Mouse (Mus musculus): Measurements from ENCODE around the gene Syn3. TPM values are rescaled to one million over a fixed set of nuclear protein-coding genes. Genes with fewer than 3 reads are reported as not detected.
"Not testable (repeated sequence)": the region's sequence is repeated elsewhere in the genome, so short reads cannot be mapped to it uniquely, and the experiment has no call there.

Gene Syn3
- polyA plus RNA-seq, 1 experiment: 3.3 TPM

- no peak for DNase-seq
- no peak overlapping the region for H3K4me3 ChIP-seq (ENCODE audit: insufficient read depth, low read depth, low read length)
- no peak for TF ChIP-seq CTCF (conservative IDR thresholded peaks at IDR 0.05; ENCODE audit: insufficient read depth, insufficient read length, low read depth, low read length)
- H3K27me3 ChIP-seq (replicated peaks; ENCODE audit: control insufficient read depth, insufficient read depth, low read length): no peaks in the 10 kb centered on the region
- no peaks in the 10 kb centered on the region for H3K36me3 ChIP-seq (ENCODE audit: control insufficient read depth, insufficient read depth, low read length)
- no peak overlapping the region for H3K27ac ChIP-seq (ENCODE audit: insufficient read depth, low read depth, low read length)
- 88% methylated on average over 11 of the region's 11 CpGs for WGBS
- H3K4me1 ChIP-seq (ENCODE audit: control insufficient read depth, insufficient read depth, low read length): peaks cover 7% of the 10 kb centered on the region
These were observed 61.4 kb downstream of the Syn3 start for GRCm38 (mm10) chr10:86437294-86437693.

- not testable (repeated sequence) for H3K4me3 ChIP-seq (ENCODE audit: insufficient read depth, low read depth, low read length); H3K4me1 ChIP-seq (ENCODE audit: control insufficient read depth, insufficient read depth, low read length); DNase-seq; H3K27me3 ChIP-seq (replicated peaks; ENCODE audit: control insufficient read depth, insufficient read depth, low read length); H3K36me3 ChIP-seq (ENCODE audit: control insufficient read depth, insufficient read depth, low read length); H3K27ac ChIP-seq (ENCODE audit: insufficient read depth, low read depth, low read length)
- 92% methylated on average over 4 of the region's 4 CpGs for WGBS
These were observed 63.7 kb downstream of the Syn3 start for GRCm38 (mm10) chr10:86435006-86435405.

GRCm38 (mm10) chr10:86429651-86430050, 69.0 kb downstream of the Syn3 start:
- H3K4me3 ChIP-seq (ENCODE audit: insufficient read depth, low read depth, low read length): no peak overlapping the region
- no peaks in the 10 kb centered on the region for H3K36me3 ChIP-seq (ENCODE audit: control insufficient read depth, insufficient read depth, low read length)
- 60% methylated on average over 3 of the region's 3 CpGs for WGBS
- H3K27me3 ChIP-seq (replicated peaks; ENCODE audit: control insufficient read depth, insufficient read depth, low read length): no peaks in the 10 kb centered on the region
- no peak for TF ChIP-seq CTCF (conservative IDR thresholded peaks at IDR 0.05; ENCODE audit: insufficient read depth, insufficient read length, low read depth, low read length)
- no peak overlapping the region for H3K27ac ChIP-seq (ENCODE audit: insufficient read depth, low read depth, low read length)
- DNase-seq: peak; percentile 36
- peaks cover 21% of the 10 kb centered on the region for H3K4me1 ChIP-seq (ENCODE audit: control insufficient read depth, insufficient read depth, low read length)

GRCm38 (mm10) chr10:86427956-86428355, 70.7 kb downstream of the Syn3 start:
- 54% methylated on average over 2 of the region's 2 CpGs for WGBS
- H3K4me3 ChIP-seq (ENCODE audit: insufficient read depth, low read depth, low read length): no peak overlapping the region
- peak overlapping the region; percentile 72; the same call in 1 of the 2 replicates for H3K27ac ChIP-seq (ENCODE audit: insufficient read depth, low read depth, low read length)
- no peaks in the 10 kb centered on the region for H3K27me3 ChIP-seq (replicated peaks; ENCODE audit: control insufficient read depth, insufficient read depth, low read length)
- no peaks in the 10 kb centered on the region for H3K36me3 ChIP-seq (ENCODE audit: control insufficient read depth, insufficient read depth, low read length)
- DNase-seq: peak; percentile 62
- H3K4me1 ChIP-seq (ENCODE audit: control insufficient read depth, insufficient read depth, low read length): peaks cover 14% of the 10 kb centered on the region; the same call in 1 of the 2 replicates
- TF ChIP-seq CTCF (conservative IDR thresholded peaks at IDR 0.05; ENCODE audit: insufficient read depth, insufficient read length, low read depth, low read length): no peak
- TF ChIP-seq POLR2A (IDR thresholded peaks at IDR 0.05; ENCODE audit: low read depth, low read length): no peak

- H3K4me3 ChIP-seq (ENCODE audit: insufficient read depth, low read depth, low read length): no peak overlapping the region
- WGBS: 51% methylated on average over 10 of the region's 10 CpGs
- H3K36me3 ChIP-seq (ENCODE audit: control insufficient read depth, insufficient read depth, low read length): no peaks in the 10 kb centered on the region
- TF ChIP-seq CTCF (conservative IDR thresholded peaks at IDR 0.05; ENCODE audit: insufficient read depth, insufficient read length, low read depth, low read length) (no peak), POLR2A (IDR thresholded peaks at IDR 0.05; ENCODE audit: low read depth, low read length) (no peak)
- no peak overlapping the region for H3K27ac ChIP-seq (ENCODE audit: insufficient read depth, low read depth, low read length)
- peaks cover 14% of the 10 kb centered on the region; the same call in 1 of the 2 replicates for H3K4me1 ChIP-seq (ENCODE audit: control insufficient read depth, insufficient read depth, low read length)
- H3K27me3 ChIP-seq (replicated peaks; ENCODE audit: control insufficient read depth, insufficient read depth, low read length): no peaks in the 10 kb centered on the region
- DNase-seq: peak; percentile 56
These were observed 72.8 kb downstream of the Syn3 start for GRCm38 (mm10) chr10:86425690-86426530.

- Histone ChIP-seq H3K36me3 (ENCODE audit: control insufficient read depth, insufficient read depth, low read length) (no peaks in the 10 kb centered on the region), H3K27me3 (replicated peaks; ENCODE audit: control insufficient read depth, insufficient read depth, low read length) (no peaks in the 10 kb centered on the region), H3K27ac (ENCODE audit: insufficient read depth, low read depth, low read length) (peak overlapping the region; percentile 35; the same call in 1 of the 2 replicates), H3K4me3 (ENCODE audit: insufficient read depth, low read depth, low read length) (no peak overlapping the region), H3K4me1 (ENCODE audit: control insufficient read depth, insufficient read depth, low read length) (peaks cover 11% of the 10 kb centered on the region)
- 67% methylated on average over 3 of the region's 3 CpGs for WGBS
- TF ChIP-seq CTCF (conservative IDR thresholded peaks at IDR 0.05; ENCODE audit: insufficient read depth, insufficient read length, low read depth, low read length): no peak
- TF ChIP-seq POLR2A (IDR thresholded peaks at IDR 0.05; ENCODE audit: low read depth, low read length): no peak
- DNase-seq: peak; percentile 73
These were observed 76.8 kb downstream of the Syn3 start for GRCm38 (mm10) chr10:86421731-86422370.

- DNase-seq: peak; percentile 78
- H3K36me3 ChIP-seq (ENCODE audit: control insufficient read depth, insufficient read depth, low read length): no peaks in the 10 kb centered on the region
- H3K27me3 ChIP-seq (replicated peaks; ENCODE audit: control insufficient read depth, insufficient read depth, low read length): no peaks in the 10 kb centered on the region
- H3K27ac ChIP-seq (ENCODE audit: insufficient read depth, low read depth, low read length): no peak overlapping the region
- WGBS: 25% methylated on average over 5 of the region's 5 CpGs
- TF ChIP-seq CTCF (conservative IDR thresholded peaks at IDR 0.05; ENCODE audit: insufficient read depth, insufficient read length, low read depth, low read length): no peak
- no peak overlapping the region for H3K4me3 ChIP-seq (ENCODE audit: insufficient read depth, low read depth, low read length)
- H3K4me1 ChIP-seq (ENCODE audit: control insufficient read depth, insufficient read depth, low read length): peaks cover 9% of the 10 kb centered on the region
These were observed 79.8 kb downstream of the Syn3 start for GRCm38 (mm10) chr10:86418931-86419330.
